Mouse (Mus musculus): ENCODE measurements at regions not wholly inside any gene's neighbourhood (a gene's known extent, or its start where the extent isn't known, plus 50 kb on each side); places are given as distances from the start of the nearest gene placed in this dataset.

GRCm38 (mm10) chr3:151323835-151324234 is 113.9 kb upstream of the Adgrl4 start:
- no peaks in the 10 kb centered on the region for H3K36me3 ChIP-seq (ENCODE audit: control insufficient read depth, insufficient read depth, low read length)
- H3K4me1 ChIP-seq (replicated peaks; ENCODE audit: control insufficient read depth, insufficient read depth, low read length), result no peaks in the 10 kb centered on the region
- H3K4me3 ChIP-seq (ENCODE audit: control insufficient read depth, insufficient read depth, low read length), result no peak overlapping the region
- 49% methylated on average over 3 of the region's 3 CpGs for WGBS
- no peaks in the 10 kb centered on the region for H3K27me3 ChIP-seq (ENCODE audit: control insufficient read depth, insufficient read depth, low read length)
- H3K27ac ChIP-seq (ENCODE audit: control insufficient read depth, insufficient read depth, low read length), result no peak overlapping the region
- DNase-seq, result no peak
- no peak for TF ChIP-seq CTCF (IDR thresholded peaks at IDR 0.05; ENCODE audit: borderline replicate concordance, control insufficient read depth, extremely low read depth, insufficient read depth, low read length, poor library complexity)
- TF ChIP-seq POLR2A (IDR thresholded peaks at IDR 0.05; ENCODE audit: control insufficient read depth, extremely low read depth, insufficient read depth, low read length, poor library complexity), result no peak

DNA sequence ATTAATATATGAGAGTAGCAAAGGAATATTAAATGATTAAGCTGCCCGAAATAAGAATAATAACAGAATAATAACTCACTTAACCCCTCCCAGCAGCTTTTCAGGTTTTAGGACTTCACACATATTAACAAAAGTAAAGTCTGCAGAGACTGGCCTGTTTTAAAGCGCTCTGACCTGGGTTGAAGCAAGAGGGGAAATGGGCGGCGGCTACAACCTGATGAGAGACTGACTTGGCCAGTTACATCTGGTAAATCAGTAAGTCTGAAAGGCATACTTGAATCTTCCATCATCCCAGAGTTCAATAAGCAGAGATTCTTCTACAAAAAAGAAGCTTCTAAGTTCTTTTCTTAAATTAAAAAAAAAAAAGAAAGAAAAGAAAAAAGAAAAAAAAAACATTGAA is 107.9 kb upstream of the Adgrl4 start:
- no peaks in the 10 kb centered on the region for H3K4me1 ChIP-seq (replicated peaks; ENCODE audit: control insufficient read depth, insufficient read depth, low read length)
- TF ChIP-seq CTCF (IDR thresholded peaks at IDR 0.05; ENCODE audit: borderline replicate concordance, control insufficient read depth, extremely low read depth, insufficient read depth, low read length, poor library complexity) (no peak), POLR2A (IDR thresholded peaks at IDR 0.05; ENCODE audit: control insufficient read depth, extremely low read depth, insufficient read depth, low read length, poor library complexity) (no peak)
- no peak overlapping the region for H3K27ac ChIP-seq (ENCODE audit: control insufficient read depth, insufficient read depth, low read length)
- 93% methylated on average over 4 of the region's 4 CpGs for WGBS
- no peaks in the 10 kb centered on the region for H3K27me3 ChIP-seq (ENCODE audit: control insufficient read depth, insufficient read depth, low read length)
- H3K4me3 ChIP-seq (ENCODE audit: control insufficient read depth, insufficient read depth, low read length), result no peak overlapping the region
- DNase-seq, result no peak
- no peaks in the 10 kb centered on the region for H3K36me3 ChIP-seq (ENCODE audit: control insufficient read depth, insufficient read depth, low read length)

GRCm38 (mm10) chr3:151331906-151332305 is 105.8 kb upstream of the Adgrl4 start:
- no peaks in the 10 kb centered on the region for H3K4me1 ChIP-seq (replicated peaks; ENCODE audit: control insufficient read depth, insufficient read depth, low read length)
- H3K27ac ChIP-seq (ENCODE audit: control insufficient read depth, insufficient read depth, low read length), result no peak overlapping the region
- no peaks in the 10 kb centered on the region for H3K36me3 ChIP-seq (ENCODE audit: control insufficient read depth, insufficient read depth, low read length)
- TF ChIP-seq CTCF (IDR thresholded peaks at IDR 0.05; ENCODE audit: borderline replicate concordance, control insufficient read depth, extremely low read depth, insufficient read depth, low read length, poor library complexity) (no peak), POLR2A (IDR thresholded peaks at IDR 0.05; ENCODE audit: control insufficient read depth, extremely low read depth, insufficient read depth, low read length, poor library complexity) (no peak)
- WGBS, result 97% methylated on average over 2 of the region's 2 CpGs
- no peak overlapping the region for H3K4me3 ChIP-seq (ENCODE audit: control insufficient read depth, insufficient read depth, low read length)
- no peak for DNase-seq
- no peaks in the 10 kb centered on the region for H3K27me3 ChIP-seq (ENCODE audit: control insufficient read depth, insufficient read depth, low read length)

DNA sequence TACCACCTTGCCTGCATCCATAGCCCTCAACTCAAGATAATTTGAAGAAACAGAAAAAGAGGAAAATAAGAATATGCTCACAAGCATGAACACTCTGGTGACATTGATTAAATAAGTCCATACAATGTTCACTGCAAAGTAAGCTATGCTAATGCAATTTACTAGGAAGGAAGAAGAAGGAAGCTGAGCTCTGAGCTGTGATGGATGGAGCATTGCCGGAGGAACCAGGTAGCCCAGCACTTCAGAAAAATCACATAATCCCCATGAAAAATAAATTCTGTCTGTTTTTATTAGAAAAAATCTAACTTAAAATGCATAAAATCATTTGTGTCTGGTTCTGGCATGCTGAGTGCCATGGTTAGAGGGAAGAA is 105.4 kb upstream of the Adgrl4 start:
- H3K27ac ChIP-seq (ENCODE audit: control insufficient read depth, insufficient read depth, low read length), result no peak overlapping the region

GRCm38 (mm10) chr3:151332688-151333452 is 104.8 kb upstream of the Adgrl4 start:
- Histone ChIP-seq H3K27ac (ENCODE audit: control insufficient read depth, insufficient read depth, low read length) (no peak overlapping the region), H3K4me1 (replicated peaks; ENCODE audit: control insufficient read depth, insufficient read depth, low read length) (no peaks in the 10 kb centered on the region), H3K27me3 (ENCODE audit: control insufficient read depth, insufficient read depth, low read length) (no peaks in the 10 kb centered on the region), H3K4me3 (ENCODE audit: control insufficient read depth, insufficient read depth, low read length) (no peak overlapping the region), H3K36me3 (ENCODE audit: control insufficient read depth, insufficient read depth, low read length) (no peaks in the 10 kb centered on the region)
- DNase-seq, result no peak
- no peak for TF ChIP-seq POLR2A (IDR thresholded peaks at IDR 0.05; ENCODE audit: control insufficient read depth, extremely low read depth, insufficient read depth, low read length, poor library complexity)
- TF ChIP-seq CTCF (IDR thresholded peaks at IDR 0.05; ENCODE audit: borderline replicate concordance, control insufficient read depth, extremely low read depth, insufficient read depth, low read length, poor library complexity), result no peak
- WGBS, result 93% methylated on average over 9 of the region's 9 CpGs

More for the DNA sequence above, 105.4 kb upstream of the Adgrl4 start:
- no peaks in the 10 kb centered on the region for H3K36me3 ChIP-seq (ENCODE audit: control insufficient read depth, insufficient read depth, low read length)
- DNase-seq, result no peak
- H3K27me3 ChIP-seq (ENCODE audit: control insufficient read depth, insufficient read depth, low read length), result no peaks in the 10 kb centered on the region
- 98% methylated on average over 1 of the region's 1 CpGs for WGBS
- no peak overlapping the region for H3K4me3 ChIP-seq (ENCODE audit: control insufficient read depth, insufficient read depth, low read length)
- TF ChIP-seq CTCF (IDR thresholded peaks at IDR 0.05; ENCODE audit: borderline replicate concordance, control insufficient read depth, extremely low read depth, insufficient read depth, low read length, poor library complexity) (no peak), POLR2A (IDR thresholded peaks at IDR 0.05; ENCODE audit: control insufficient read depth, extremely low read depth, insufficient read depth, low read length, poor library complexity) (no peak)
- H3K4me1 ChIP-seq (replicated peaks; ENCODE audit: control insufficient read depth, insufficient read depth, low read length), result no peaks in the 10 kb centered on the region

DNA sequence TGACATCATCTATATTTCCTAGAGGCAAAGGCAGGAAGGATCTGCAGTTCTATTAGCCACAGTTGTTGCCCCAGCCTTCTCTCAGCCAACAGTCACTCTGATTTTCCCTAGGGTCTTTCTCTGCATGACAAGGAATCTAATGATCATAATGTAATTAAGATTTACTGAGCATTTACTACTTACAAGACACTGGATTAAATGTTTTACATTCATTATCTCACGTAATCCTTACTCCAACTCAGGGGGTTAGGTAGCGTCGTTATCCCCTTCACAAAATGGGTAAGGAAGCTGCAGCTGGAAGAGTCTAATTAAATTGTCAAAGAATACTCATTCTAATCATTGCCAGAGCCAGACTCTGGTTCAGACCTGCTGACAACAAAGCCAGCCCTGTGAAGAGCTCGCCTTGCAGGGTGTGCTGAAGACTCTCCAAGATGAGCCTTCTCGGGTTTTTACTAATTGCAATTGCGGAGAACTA is 103.8 kb upstream of the Adgrl4 start:
- no peaks in the 10 kb centered on the region for H3K27me3 ChIP-seq (ENCODE audit: control insufficient read depth, insufficient read depth, low read length)
- no peak for DNase-seq
- no peak overlapping the region for H3K4me3 ChIP-seq (ENCODE audit: control insufficient read depth, insufficient read depth, low read length)
- no peak overlapping the region for H3K27ac ChIP-seq (ENCODE audit: control insufficient read depth, insufficient read depth, low read length)
- no peaks in the 10 kb centered on the region for H3K36me3 ChIP-seq (ENCODE audit: control insufficient read depth, insufficient read depth, low read length)
- TF ChIP-seq CTCF (IDR thresholded peaks at IDR 0.05; ENCODE audit: borderline replicate concordance, control insufficient read depth, extremely low read depth, insufficient read depth, low read length, poor library complexity) (no peak), POLR2A (IDR thresholded peaks at IDR 0.05; ENCODE audit: control insufficient read depth, extremely low read depth, insufficient read depth, low read length, poor library complexity) (no peak)
- H3K4me1 ChIP-seq (replicated peaks; ENCODE audit: control insufficient read depth, insufficient read depth, low read length), result no peaks in the 10 kb centered on the region
- WGBS, result 94% methylated on average over 6 of the region's 6 CpGs
